Mouse (Mus musculus) megakaryocyte, embryonic 14.5 days (primary cell): ENCODE results near the gene D330020A13Rik.

Experiments
- FLI1 ChIP-seq: IDR thresholded peaks from 2 replicates; pipeline ENCODE4 v1.6.1; 2012; ENCODE audit warnings: low read length, inconsistent platforms, mixed read lengths
- GATA1 ChIP-seq: IDR thresholded peaks from 3 replicates; pipeline ENCODE4 v1.6.1; 2012; ENCODE audit warnings: mixed read lengths, low read length, inconsistent platforms, borderline replicate concordance

DNA sequence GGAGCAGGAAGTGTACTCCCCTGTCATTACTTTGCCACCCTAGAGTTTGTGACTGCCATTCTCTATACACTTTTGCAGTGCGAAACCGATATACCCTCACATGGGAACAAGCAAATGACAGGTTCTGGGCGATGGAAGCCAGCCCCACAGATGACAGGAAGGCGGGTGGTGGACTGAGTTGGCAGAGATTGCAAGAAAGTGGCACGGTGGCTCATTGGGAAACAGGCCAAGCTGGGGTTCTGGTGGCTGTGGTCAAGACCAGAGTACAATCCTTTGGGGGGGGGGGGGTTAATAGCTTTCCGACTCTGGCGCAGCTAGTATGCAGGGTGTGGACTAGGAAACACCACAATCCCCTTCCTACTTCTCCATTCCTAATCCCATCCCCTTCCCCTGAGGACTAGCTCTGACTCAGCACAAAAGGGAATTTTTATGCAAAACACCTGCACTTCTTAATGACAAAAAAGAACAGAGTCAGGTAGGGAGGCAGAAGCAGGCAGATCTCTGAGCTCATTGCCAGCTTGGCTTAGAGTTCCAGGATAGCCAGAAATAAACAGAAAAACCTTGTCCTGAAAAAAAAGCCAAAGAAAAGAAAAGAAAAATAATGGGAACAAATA, 2.7 kb upstream of the D330020A13Rik start:
- TF ChIP-seq FLI1 (no peak), GATA1 (no peak)
